Mouse (Mus musculus): ENCODE results near the gene Car10.

DNA sequence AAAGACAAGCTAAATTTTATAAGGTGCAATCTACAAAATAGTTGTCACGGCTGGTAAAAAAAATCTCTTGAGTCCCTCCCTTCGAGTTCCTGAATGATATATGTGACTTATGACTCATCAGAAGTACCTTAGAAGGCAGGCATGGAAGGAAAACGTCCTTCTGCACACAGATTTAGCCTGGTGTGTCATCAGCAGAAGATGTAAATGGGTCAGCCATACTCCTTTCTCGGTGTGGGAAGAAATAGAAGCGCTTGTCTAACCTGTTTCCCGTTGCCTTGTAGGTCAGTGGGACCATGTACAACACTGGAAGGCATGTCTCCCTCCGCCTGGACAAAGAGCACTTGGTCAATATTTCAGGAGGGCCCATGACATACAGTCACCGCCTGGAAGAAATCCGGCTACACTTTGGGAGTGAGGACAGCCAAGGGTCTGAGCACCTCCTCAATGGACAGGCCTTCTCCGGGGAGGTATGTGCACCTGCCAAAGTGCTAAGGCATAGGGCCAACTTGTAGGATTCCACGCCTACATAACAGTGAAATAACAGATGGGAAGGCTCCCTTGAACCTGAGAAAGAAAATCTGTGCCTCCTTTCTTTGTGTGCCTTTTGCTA is 392.5 kb downstream of the Car10 start:
- TF ChIP-seq POLR2A (IDR thresholded peaks at IDR 0.05; ENCODE audit: borderline replicate concordance, control insufficient read depth, low read depth, low read length) (no peak), CTCF (IDR thresholded peaks at IDR 0.05; ENCODE audit: control insufficient read depth, insufficient read depth, low read length) (no peak)

Measured in bone marrow, adult 2 months (tissue).